Mouse (Mus musculus) liver, embryonic 13.5 days (tissue): ENCODE results near the gene Nsun7. TPM values are rescaled to one million over a fixed set of nuclear protein-coding genes. Genes with fewer than 3 reads are reported as not detected.

ENCODE experiments used
- ATAC-seq: fragments of 200-750 bp; cut with Nextera tagmentation; 2 replicates; pipeline ENCODE4 v1.8.0; 2017; ENCODE audit warnings: low read depth, mild to moderate bottlenecking, moderate number of reproducible peaks, moderate library complexity
- DNase-seq: peaks from one replicate; pipeline ENCODE4 v3.0.0; 2022
- H3K27ac ChIP-seq: fragments of 300-500 bp; sonication (generic); 2 replicates; pipeline ENCODE4 v1.5.1; 2015; ENCODE audit warnings: moderate library complexity, mild to moderate bottlenecking, inconsistent platforms
- H3K27me3 ChIP-seq: fragments of 300-500 bp; sonication (generic); 2 replicates; pipeline ENCODE4 v1.6.1; 2015; ENCODE audit warnings: mild to moderate bottlenecking, inconsistent platforms
- H3K36me3 ChIP-seq: fragments of 300-500 bp; sonication (generic); 2 replicates; pipeline ENCODE4 v1.6.1; 2015; ENCODE audit warnings: mild to moderate bottlenecking, inconsistent platforms
- H3K4me1 ChIP-seq: fragments of 300-500 bp; sonication (generic); replicated peaks from 2 replicates; pipeline ENCODE4 v1.6.1; 2015; ENCODE audit warnings: inconsistent platforms
- H3K4me2 ChIP-seq: fragments of 300-500 bp; sonication (generic); 2 replicates; pipeline ENCODE4 v1.6.1; 2015; ENCODE audit warnings: inconsistent platforms, mild to moderate bottlenecking, moderate library complexity
- H3K4me3 ChIP-seq: fragments of 300-500 bp; sonication (generic); replicated peaks from 2 replicates; pipeline ENCODE4 v1.5.1; 2015; ENCODE audit warnings: mild to moderate bottlenecking, inconsistent platforms
- H3K9ac ChIP-seq: fragments of 300-500 bp; sonication (generic); 2 replicates; pipeline ENCODE4 v1.6.1; 2015; ENCODE audit warnings: mild to moderate bottlenecking, inconsistent platforms
- H3K9me3 ChIP-seq: fragments of 300-500 bp; sonication (generic); replicated peaks from 2 replicates; pipeline ENCODE4 v1.6.1; 2016; ENCODE audit warnings: inconsistent platforms
- WGBS: fragments of 180-500 bp; shearing (Covaris S2); methylation state at CpG from one replicate; pipeline ENCODE4 v1.1.7; 2015; ENCODE audit not compliant: insufficient replicate concordance; 5-methylcytosine and 5-hydroxymethylcytosine counted together
- polyA plus RNA-seq: library from polyadenylated mRNA; unstranded; fragments of >200 nt; fragmentation: Nextera tagmentation; extraction: Ambion mirVana; gene quantifications from 2 replicates; pipeline ENCODE4 v1.2.1, GENCODE M21; 2015

Gene Nsun7
- polyA plus RNA-seq, 1 experiment from 2014 or later: not detected

- Histone ChIP-seq H3K4me3 (0 out of 2 replicates have a peak overlapping the region, but pooled peaks have one; percentile 32), H3K9ac (no peak overlapping the region)
Measured at GRCm38 (mm10) chr5:66337969-66338345, 78.3 kb downstream of the Nsun7 start.

GRCm38 (mm10) chr5:66338583-66338982 is 78.9 kb downstream of the Nsun7 start:
- no peak overlapping the region for H3K4me3 ChIP-seq
- H3K4me2 ChIP-seq: no peak overlapping the region
- no peaks in the 10 kb centered on the region for H3K36me3 ChIP-seq
- H3K4me1 ChIP-seq: peaks cover 11% of the 10 kb centered on the region; the same call in 1 of the 2 replicates
- no peak overlapping the region for H3K27ac ChIP-seq
- ATAC-seq (no peak), DNase-seq (no peak)
- 29% methylated on average over 7 of the region's 7 CpGs for WGBS
- H3K27me3 ChIP-seq: peaks cover 34% of the 10 kb centered on the region
- no peaks in the 10 kb centered on the region for H3K9me3 ChIP-seq
- H3K9ac ChIP-seq: no peak overlapping the region

More at GRCm38 (mm10) chr5:66337969-66338345, 78.3 kb downstream of the Nsun7 start:
- peak overlapping the region; percentile 61; the same call in 1 of the 2 replicates for H3K4me2 ChIP-seq
- ATAC-seq (no peak), DNase-seq (no peak)
- no peak overlapping the region for H3K27ac ChIP-seq
- no peaks in the 10 kb centered on the region for H3K36me3 ChIP-seq
- no peaks in the 10 kb centered on the region for H3K9me3 ChIP-seq
- H3K4me1 ChIP-seq: peaks cover 11% of the 10 kb centered on the region; the same call in 1 of the 2 replicates
- H3K27me3 ChIP-seq: peaks cover 34% of the 10 kb centered on the region
- 38% methylated on average over 6 of the region's 6 CpGs for WGBS

- Histone ChIP-seq H3K4me2 (no peak overlapping the region), H3K27me3 (peaks cover 31% of the 10 kb centered on the region), H3K4me3 (no peak overlapping the region), H3K27ac (no peak overlapping the region), H3K36me3 (no peaks in the 10 kb centered on the region), H3K9me3 (no peaks in the 10 kb centered on the region), H3K9ac (no peak overlapping the region), H3K4me1 (peaks cover 11% of the 10 kb centered on the region; the same call in 1 of the 2 replicates)
- DNase-seq (no peak), ATAC-seq (no peak)
- 67% methylated on average over 17 of the region's 17 CpGs for WGBS
Measured at GRCm38 (mm10) chr5:66340356-66341102, 80.8 kb downstream of the Nsun7 start.

- Histone ChIP-seq H3K9me3 (no peaks in the 10 kb centered on the region), H3K4me2 (no peak overlapping the region), H3K4me3 (no peak overlapping the region), H3K9ac (no peak overlapping the region), H3K4me1 (peaks cover 11% of the 10 kb centered on the region; the same call in 1 of the 2 replicates), H3K36me3 (no peaks in the 10 kb centered on the region), H3K27ac (no peak overlapping the region), H3K27me3 (peaks cover 21% of the 10 kb centered on the region)
- ATAC-seq (no peak), DNase-seq (no peak)
- 37% methylated on average over 10 of the region's 10 CpGs for WGBS
Measured at GRCm38 (mm10) chr5:66341848-66342247, 82.2 kb downstream of the Nsun7 start.

GRCm38 (mm10) chr5:66342285-66342684 is 82.6 kb downstream of the Nsun7 start:
- ATAC-seq (no peak), DNase-seq (no peak)
- Histone ChIP-seq H3K4me1 (peaks cover 8% of the 10 kb centered on the region; the same call in 1 of the 2 replicates), H3K4me3 (no peak overlapping the region), H3K4me2 (no peak overlapping the region), H3K27ac (no peak overlapping the region), H3K9me3 (no peaks in the 10 kb centered on the region), H3K27me3 (peaks cover 17% of the 10 kb centered on the region), H3K9ac (no peak overlapping the region), H3K36me3 (no peaks in the 10 kb centered on the region)
- 58% methylated on average over 9 of the region's 9 CpGs for WGBS

GRCm38 (mm10) chr5:66344182-66344581 is 84.5 kb downstream of the Nsun7 start:
- Histone ChIP-seq H3K4me1 (0 out of 2 replicates have a peak, but pooled peaks cover 4% of the 10 kb centered on the region), H3K27ac (no peak overlapping the region), H3K9ac (no peak overlapping the region), H3K4me3 (no peak overlapping the region), H3K36me3 (no peaks in the 10 kb centered on the region), H3K9me3 (no peaks in the 10 kb centered on the region), H3K4me2 (no peak overlapping the region), H3K27me3 (no peaks in the 10 kb centered on the region)
- no peak for DNase-seq
- 49% methylated on average over 2 of the region's 2 CpGs for WGBS
- ATAC-seq: no peak

- Histone ChIP-seq H3K27me3 (no peaks in the 10 kb centered on the region), H3K4me2 (no peak overlapping the region), H3K4me3 (no peak overlapping the region), H3K36me3 (no peaks in the 10 kb centered on the region), H3K4me1 (0 out of 2 replicates have a peak, but pooled peaks cover 4% of the 10 kb centered on the region), H3K27ac (no peak overlapping the region), H3K9ac (no peak overlapping the region), H3K9me3 (no peaks in the 10 kb centered on the region)
- no peak for ATAC-seq
- no peak for DNase-seq
- WGBS: 49% methylated on average over 3 of the region's 3 CpGs
Measured at GRCm38 (mm10) chr5:66345140-66345539, 85.4 kb downstream of the Nsun7 start.

GRCm38 (mm10) chr5:66346756-66347155 is 87.1 kb downstream of the Nsun7 start:
- WGBS: 70% methylated on average over 6 of the region's 6 CpGs
- Histone ChIP-seq H3K27ac (no peak overlapping the region), H3K4me3 (no peak overlapping the region), H3K4me1 (0 out of 2 replicates have a peak, but pooled peaks cover 4% of the 10 kb centered on the region), H3K27me3 (no peaks in the 10 kb centered on the region), H3K36me3 (no peaks in the 10 kb centered on the region), H3K4me2 (no peak overlapping the region), H3K9me3 (no peaks in the 10 kb centered on the region), H3K9ac (no peak overlapping the region)
- DNase-seq (no peak), ATAC-seq (no peak)

Other genes with a start within 250 kb of the Nsun7 start
- gene Rbm47, start 86.8 kb upstream of the Nsun7 start, polyA plus RNA-seq: 8.1 and 12.0 TPM in 2 replicates